Mouse (Mus musculus) NIH3T3 (cell line): ENCODE measurements at regions not wholly inside any gene's neighbourhood (a gene's known extent, or its start where the extent isn't known, plus 50 kb on each side); places are given as distances from the start of the nearest gene placed in this dataset.
"Not testable (repeated sequence)": the region's sequence is repeated elsewhere in the genome, so short reads cannot be mapped to it uniquely, and the experiment has no call there.

Source experiments
- DNase-seq: peaks from one replicate; pipeline ENCODE4 v3.0.0-alpha.2; 2012; ENCODE audit warnings: low read depth

DNA sequence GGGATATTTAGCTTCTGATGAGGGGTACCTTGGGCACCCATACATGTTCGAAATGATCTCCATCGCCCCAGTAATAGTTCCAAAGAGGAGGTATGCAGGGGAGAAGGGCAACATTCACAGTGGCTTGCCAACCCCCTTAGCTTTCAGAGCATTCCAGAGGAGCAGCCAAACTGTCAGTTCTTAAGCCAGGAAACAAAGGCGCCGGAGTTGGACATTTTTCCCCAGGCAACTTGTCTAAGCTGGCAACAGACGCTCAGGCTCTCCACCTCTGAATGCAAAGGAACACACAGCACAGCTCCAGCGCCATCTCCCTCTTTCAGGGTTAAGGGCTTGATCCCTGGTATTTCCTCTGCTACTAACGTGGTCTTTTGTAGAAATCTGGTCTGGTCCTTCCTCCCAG, 169.2 kb upstream of the Kit start:
- no peak for DNase-seq

DNA sequence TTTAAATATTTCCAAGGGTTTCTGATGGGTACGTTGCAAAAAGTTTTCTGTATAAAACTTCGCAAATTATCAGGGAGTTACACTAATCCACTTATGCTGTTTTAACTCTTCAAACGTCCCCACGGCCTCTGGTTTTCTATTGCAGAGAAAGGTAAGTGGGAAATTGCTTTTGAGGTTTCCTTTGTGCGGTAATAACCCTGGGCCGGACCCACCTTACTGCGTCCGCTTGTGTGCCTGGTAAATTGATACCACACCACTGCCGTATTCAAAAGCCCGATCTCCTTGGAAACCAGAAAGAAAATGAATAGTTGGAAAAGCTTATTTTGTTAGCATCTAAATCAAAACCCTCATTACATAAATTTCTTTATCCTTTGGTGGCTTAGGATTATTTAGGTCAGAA, 167.0 kb upstream of the Kit start:
- DNase-seq, result no peak

DNA sequence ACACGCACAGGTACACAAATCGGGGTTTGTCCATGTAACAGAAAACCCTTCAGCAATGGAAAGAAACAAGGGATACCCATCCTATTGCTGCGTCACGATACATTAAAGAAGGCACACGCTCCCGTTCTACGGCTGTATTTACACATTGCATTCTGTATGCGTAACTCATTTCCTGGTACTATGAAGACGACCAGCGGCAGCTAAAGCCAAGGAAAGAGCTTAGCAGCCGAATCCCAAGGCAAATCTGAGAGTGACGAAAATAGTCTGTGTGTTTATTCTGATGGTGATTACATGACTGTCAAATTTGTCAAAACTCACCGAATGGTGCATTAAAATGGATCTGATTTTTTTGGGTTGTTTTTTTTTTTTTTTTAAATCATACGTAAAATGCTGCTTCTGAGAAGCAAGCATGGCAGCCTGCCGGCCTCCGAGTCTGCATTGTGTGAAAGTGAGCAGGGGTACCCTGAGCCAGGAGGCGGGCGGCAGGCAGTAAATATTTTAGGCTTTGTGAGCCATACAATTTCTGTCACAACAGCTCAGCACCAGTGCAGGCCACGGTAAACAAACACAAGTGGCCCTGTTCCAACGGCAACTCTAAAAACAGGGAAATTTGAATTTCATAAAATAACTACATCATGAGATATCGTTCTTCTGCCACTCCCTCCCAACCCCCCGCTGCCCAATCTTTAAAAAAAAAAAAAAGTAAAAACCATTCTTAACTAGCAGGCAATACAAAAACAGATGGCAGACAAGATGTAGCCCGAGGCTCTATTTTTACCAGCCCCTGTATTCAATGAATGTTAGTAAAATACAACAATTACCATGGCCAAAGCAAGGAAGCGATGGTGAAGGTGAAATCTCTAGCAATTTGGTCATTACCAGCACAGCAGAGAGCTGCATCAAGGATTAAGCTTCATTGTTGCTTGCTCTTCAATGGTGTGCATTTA, 164.2 kb upstream of the Kit start:
- no peak for DNase-seq

DNA sequence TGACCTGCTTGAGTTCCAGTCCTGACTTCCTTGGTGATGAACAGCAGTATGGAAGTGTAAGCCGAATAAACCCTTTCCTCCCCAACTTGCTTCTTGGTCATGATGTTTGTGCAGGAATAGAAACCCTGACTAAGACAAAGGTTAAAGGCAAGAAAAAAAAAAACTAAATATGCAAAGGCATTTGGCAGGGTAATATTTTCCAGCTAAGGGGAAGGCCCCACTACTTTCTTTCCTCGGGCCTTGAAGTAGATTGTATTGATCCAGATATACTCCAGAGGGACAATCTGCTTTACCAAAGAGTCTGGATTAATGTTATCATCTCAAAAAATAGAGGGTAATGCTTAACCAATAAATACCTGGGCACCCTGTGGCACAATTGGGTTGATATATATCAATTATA, 155.4 kb upstream of the Kit start:
- not testable (repeated sequence) for DNase-seq

DNA sequence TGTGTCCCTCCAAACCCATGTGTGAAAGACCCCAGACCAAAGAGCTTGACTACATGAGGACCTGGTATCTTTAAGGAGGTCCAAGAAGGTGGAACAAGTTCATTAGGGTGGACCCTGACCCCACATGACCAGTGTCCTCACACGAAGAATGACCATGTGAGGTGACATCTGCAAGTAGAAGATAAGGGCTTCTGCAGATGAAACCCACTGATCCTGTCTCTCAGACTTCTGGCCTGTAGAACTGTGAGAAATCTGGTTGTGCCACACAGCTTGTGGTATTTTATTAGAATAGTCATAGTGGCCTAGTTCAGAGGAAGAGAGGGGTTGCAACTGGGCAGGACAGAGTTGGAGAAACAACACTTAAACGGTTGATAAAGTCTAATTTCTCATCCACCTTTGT, 141.8 kb upstream of the Kit start:
- DNase-seq, result no peak

DNA sequence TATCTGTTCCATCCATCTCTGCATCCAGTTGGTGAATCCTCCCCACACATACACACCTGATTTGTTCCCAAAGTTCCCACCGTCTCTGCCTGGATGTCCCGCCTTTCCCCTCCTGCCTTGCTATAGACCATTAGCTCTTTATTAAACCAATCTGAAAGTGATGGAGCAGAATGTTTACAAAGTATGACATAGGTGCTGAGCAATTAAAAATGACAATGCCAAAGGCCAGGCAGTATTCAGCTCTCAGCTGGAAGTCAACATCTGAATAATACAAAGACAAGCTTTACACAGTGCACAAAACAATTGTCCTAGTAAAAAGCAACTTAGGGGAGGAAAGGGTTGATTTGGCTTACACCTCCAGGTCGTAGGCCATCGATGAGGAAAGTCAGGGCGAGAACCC, 136.8 kb upstream of the Kit start:
- DNase-seq, result no peak

DNA sequence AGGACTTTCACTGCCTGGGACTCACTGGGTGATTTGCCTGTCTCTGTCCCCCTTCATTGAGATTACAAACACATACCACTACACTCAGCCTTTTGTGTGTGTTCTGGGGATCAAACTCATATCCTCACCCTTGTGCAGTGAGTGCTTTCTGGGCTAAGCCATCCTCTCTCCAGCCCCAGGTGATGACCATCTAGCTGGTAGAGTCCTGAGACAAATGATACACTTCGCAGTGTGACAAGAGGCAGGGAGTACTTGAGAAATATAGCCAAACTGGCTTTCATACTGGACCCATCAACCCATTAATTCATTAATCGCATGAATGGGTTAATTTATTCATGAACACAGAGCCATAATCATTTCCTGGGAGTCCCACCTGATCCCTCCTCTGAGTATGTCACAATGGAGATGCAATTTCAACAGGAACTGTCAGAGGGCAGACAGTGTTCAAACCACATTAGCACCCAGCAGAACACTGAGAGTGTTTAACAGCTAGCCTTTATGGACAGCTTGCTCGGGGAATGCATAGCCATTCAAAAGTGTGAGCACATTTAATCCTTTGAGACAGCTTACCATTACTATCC, 130.6 kb upstream of the Kit start:
- no peak for DNase-seq

DNA sequence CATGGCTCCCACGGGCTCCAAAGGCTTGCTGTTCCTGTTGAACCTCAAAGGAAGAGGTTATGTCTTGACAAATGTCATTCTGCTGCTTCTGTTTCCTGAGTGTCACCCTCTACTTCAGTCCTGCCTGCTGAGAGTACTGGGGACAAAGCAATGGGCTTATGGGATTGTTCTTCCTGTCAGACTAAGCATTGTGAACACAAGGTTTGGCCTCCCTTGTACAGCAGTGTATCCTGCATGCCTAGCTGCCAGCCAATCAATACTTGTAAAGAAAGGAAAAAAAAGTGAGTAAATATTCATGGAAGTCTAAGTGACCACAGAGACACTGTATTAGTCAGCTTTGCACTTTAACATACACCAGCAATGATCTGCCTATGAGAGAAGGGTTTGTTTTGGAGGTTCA, 128.3 kb upstream of the Kit start:
- no peak for DNase-seq

DNA sequence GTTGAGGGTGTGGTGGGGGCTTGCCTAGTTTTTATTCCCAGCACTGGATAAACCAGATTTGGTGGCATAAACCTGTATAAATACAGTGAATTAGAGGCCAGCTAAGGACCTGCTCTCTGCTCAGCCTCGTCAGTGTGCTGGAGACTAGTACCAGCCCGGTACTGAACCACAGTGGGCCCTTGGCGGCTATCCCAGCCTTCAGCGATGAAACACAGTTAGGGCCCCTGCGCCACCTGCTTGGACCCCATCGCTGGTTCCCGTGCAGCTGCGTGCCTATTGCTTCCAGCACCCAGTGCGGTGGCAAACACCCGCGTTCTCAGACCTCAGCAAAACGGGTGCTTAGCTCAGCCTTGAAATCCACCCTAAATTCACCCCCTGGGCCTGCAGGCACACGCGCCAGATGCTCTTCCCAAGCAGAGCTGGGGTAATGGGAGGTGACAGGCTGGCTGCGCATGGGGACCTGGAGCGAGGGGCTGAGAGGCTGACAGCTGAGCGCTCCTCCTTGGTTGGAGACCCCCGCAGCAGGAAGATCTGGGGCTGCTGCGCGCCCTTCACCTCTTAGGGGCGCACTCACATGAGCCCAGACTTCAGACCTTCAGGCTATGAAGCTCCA, 124.7 kb upstream of the Kit start:
- no peak for DNase-seq

DNA sequence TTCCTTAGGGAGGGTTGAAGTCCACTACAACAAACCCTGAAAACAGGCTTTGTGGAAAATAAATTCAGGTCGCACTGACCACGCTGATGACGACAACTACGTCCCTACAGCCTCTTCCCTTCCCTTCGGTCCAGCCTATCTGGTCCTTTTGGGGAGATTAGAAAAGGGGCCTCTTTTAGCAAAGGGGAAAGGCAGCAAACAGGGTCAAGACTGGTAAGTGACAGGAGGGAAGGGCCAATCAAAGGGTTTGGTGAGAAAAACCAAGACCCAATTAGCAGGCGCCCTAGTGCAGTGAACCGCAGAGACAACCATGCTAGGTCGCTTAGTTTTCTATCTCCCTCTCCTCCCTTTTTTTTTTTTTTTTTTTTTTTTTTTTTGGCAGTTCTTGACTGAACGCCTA, 124.2 kb upstream of the Kit start:
- no peak for DNase-seq

DNA sequence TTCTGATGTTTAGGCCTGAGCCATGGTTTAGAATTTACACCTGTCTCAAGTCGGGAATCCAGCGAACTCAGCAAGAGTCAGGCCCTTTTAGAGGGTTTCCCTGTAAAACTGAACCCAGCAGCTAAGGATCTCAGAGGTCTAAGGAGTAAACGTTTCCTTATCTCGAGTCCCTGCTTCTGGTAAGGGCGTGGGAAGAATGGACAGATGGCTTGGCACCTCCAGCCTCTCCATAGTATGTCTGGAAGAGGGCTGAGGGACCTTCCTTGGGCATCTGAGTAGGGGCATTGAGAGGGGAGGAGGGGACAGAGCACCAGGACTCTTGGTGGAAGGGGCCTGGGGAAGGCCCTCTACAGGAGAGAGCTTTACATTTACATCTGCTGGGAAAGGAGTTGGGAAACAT, 123.6 kb upstream of the Kit start:
- no peak for DNase-seq

DNA sequence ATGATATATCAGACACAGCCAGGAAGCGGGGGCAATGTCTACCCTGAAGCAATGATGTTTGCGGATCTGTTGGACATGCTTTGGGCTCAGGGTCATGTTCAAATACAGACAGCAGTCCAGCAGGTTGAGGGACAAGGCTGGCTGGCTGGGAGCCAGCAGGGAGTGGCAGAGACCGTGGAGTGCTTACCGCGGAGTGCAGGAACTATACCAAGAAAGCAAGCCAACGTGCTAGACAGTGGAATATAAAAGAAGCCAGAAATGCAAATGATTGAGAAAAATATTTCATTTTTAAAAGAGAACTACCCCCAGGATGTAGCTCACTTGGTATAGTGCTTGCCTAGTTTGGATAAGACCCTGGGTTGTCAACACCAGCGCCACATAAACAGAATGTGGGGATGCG, 123.0 kb upstream of the Kit start:
- DNase-seq, result no peak

DNA sequence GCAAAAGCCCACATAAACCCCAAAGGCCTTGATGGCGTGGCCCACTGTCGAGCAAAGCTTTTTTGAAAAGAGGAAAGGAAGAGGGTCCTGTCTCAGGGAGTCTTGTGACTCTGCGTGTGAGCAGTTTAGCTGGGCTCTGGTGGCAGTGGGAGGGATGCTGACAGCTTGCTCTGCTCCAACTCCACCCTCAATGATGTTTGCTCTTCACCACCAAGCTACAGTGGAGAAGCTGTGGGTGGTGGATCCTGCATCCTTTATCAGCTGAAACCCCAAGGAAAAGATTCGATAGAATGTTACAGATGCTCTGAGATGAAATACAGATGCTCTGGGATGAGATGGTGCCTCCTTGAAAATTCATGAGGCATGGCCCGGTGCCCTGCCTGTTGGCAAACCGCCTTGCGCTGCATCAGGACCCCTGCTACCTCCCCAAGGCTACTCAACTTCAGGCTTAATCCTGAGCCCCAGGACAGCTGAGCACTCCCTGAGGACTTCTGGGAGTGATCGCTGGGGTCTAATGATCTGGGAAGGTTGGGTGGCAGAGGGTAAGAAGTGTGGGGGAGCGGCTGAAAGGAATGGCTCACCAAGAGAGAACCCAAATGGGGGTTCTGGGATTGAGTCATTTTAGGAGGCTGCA, 120.8 kb upstream of the Kit start:
- no peak for DNase-seq

DNA sequence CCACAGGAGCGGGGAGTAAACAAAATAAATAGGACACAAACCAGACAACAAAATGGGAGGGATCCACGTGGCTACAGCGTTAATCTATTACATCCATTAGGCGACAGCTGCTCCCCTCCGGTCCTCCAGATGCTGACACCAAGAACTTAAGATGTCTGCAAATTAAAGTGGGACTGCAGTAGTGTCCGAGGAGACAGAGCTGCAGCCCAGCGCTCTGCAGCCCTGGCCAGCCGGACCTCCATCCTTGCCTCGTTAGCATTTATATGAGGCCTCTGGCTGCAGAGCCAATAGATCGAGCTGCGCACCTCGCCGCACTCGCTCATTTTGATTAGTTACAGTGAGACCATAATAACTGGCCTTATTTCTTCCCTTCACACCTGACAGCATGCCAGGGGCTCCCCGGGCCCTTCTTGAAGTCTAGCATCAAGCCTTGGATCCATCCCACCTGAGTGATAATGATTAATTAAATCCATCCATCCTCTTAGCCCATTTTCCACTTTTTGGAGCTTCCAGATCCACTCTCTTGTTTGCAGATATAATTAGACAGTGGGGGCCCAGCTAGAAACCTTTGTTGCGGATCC, 119.7 kb upstream of the Kit start:
- no peak for DNase-seq

DNA sequence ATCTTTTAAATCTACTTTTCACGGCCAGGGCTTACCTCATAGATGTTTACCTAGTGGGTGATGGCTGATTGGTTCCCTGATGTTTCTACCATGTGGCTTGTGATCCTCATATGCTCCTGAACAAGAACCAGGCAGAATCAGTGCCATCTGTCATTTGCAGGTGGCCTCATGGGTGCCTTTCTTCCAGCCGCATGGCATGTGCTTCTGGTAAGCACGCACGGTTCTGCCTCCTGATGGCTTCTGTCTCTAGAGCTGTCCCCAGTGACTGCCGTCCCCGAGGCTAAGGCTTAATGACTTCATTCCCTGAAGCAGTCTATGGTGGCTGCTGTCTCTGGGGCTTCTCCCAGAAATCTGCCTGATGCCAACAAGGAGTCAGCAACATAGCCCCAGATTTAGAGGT, 117.3 kb upstream of the Kit start:
- no peak for DNase-seq

DNA sequence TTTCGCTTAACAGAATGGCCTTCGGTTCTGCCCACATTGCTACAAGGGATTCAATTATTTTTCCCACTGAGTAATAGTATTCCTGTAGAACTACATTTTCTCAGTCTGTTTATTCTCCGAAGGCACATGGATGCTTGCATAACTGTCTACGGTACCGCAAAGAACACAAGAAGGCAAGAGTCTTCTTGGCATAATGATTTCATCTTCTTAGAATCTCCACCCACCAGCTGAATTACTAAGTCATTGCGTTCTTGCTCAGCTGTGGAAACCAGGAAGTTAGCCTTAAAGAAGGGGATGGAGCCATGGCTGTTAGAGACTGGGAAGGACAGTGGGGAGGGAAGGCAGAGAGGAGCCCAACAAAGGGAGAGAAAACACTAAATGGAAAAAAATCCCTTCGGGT, 116.4 kb upstream of the Kit start:
- no peak for DNase-seq

DNA sequence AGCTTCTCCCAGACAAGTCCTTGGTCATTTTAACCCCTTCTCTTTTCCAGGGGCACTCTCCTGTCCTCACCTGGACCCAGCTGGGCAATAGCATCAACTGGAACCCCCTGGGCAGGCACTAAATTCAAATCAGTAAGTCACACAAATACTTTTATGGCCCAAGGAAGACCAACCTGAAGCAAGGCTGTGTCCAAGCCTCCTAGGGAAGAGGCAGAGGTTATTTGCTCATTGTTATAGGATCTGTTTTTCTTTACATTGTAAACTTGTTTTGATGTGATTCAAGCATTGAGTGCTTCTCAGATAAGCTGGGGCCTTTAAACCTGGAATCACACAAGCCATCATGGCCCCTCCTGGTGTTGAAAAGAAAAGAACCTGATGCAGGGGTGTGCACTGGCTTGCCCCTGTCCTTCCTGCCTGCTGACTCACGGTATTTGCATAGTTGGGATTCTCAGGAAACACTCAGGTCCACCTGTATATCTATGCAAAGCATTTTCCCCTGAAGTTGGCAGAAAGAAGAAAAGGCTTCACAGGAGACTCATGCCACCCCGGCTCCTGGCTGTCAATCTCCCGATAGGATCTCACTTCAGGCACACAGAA, 114.9 kb upstream of the Kit start:
- DNase-seq, result no peak

DNA sequence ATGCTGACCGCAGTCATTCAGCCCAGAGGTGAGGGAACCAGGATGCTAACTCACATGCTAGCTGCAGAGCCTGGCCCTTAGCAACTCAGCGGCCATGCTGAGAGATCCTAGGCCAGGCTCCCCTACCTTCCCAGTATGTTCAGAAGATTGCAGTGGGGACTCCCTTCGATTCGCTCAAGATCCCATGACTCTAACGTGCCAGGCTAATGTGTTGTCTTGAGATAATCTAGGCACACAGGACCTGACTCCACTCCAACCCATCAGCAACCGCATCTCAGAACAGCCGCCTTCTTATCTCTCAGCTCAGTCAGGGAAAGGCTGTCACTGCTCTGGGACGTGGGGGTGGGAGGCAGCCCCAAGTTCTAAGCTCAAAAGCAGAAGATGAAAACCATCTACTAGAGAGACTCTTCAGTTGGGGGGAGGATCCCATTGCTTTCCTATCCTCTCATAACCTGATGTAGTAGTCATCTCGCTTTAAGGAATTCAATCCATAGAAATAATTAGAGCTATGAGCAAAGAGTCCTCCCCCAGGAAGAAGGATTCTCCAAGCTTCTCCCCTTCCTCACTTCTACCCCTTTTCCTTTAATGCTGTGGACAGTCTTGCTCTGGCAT, 114.2 kb upstream of the Kit start:
- DNase-seq, result no peak

DNA sequence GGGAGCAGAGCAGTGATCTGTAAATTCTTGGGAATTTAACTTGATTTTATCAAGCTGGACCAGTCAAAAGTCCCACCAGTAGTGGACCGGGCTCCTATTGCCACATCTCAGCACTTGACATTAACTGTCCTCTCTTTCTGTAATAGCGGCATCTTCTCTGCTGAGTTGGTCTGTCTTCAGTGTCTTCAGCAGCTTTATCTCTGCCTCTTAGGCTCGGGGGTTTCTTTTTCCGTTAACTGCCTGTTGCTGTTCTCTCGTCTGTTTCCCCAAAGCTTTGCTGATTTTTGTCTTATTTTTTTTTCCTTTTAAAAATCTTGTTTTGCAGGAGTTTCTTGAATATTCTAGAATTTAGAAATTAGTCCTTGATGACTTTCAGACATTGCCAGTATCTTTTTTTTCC, 113.3 kb upstream of the Kit start:
- no peak for DNase-seq

DNA sequence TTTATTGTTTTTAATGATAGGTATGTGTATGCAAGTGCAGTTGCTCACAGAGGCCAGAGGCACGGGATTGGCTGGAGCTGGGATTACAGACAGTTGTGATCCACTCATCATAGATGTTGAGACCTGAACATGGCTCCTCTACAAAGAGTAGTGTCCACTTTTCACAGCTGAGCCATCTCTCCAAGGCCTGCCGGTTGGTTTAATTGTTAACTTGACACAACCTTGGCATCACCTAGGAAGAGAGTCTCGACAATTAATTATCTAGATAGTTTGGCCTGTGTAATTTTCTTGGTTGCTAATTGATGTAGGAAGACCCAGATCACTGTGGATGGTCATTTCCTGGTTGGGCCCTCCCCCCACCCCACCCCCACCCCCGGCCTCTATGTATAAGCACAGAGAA, 111.1 kb upstream of the Kit start:
- no peak for DNase-seq

DNA sequence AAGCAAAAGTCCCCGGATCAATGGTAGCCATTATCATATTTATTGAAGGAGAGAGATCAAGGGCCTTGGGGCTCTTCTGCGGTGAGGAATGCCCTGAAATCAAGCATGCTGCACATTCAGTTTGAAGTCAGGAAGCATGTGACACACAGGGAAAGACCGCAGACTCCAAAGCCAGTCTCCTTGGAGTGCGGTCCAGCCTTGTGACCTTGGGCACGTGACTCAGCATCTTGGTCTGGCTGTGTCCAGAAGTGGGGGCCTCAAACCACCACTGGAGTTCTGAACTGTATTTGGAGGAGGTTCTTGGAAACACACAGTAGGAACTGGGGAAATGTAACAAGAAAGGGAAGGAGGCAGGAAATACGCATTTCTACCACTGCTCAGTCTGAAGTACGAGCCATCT, 109.0 kb upstream of the Kit start:
- DNase-seq, result no peak

DNA sequence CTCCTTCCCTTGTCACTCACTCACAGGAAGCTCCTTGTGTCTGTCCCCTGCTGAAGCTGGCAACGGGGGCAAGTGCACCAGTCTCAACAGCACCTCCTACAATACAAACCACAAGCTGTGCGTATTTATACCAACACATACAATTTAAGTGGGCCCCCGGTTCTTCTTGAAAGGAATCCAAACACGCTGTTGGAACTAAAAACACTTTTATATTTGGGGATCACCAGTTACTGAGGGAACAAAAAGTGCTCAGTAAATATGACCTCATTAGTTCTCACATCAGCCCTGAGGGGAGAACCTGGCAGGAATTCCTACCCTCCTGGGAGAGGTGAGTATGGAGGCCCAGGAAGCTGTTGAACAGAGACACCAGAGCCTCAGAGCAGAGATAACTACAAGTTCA, 107.8 kb upstream of the Kit start:
- no peak for DNase-seq
